Mouse (Mus musculus): ENCODE data around the gene Lrp10.

Lrp10 gene

GRCm38 (mm10) chr14:54433941-54434531 lies 29.9 kb upstream of the Lrp10 start:
- DNase-seq (ENCODE audit: low read depth, low spot score), result no peak

- no peak for DNase-seq (ENCODE audit: low read depth, low spot score)
These were observed 28.6 kb upstream of the Lrp10 start for GRCm38 (mm10) chr14:54435194-54435918.

GRCm38 (mm10) chr14:54439155-54439554 lies 24.8 kb upstream of the Lrp10 start:
- DNase-seq (ENCODE audit: low read depth, low spot score), result no peak

DNA sequence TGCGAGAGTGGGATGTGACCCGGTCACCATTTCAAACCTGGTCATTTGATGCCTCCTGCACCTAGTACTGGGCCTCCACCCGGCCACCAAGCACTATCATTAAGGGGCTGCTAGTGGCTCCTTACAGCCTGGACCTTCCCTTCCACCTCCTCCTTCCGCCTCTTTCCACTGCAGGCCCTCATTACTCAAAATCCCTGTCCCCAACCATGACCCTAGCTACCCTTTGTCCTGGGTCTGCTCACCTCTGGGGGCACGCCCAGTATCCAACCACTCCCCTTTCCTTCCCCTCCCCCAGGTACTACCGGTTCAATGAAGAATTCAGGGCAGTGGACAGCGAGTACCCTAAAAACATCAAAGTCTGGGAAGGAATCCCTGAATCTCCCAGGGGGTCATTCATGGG lies 24.3 kb upstream of the Lrp10 start:
- DNase-seq (ENCODE audit: low read depth, low spot score), result no peak

GRCm38 (mm10) chr14:54440538-54440937 lies 23.4 kb upstream of the Lrp10 start:
- no peak for DNase-seq (ENCODE audit: low read depth, low spot score)

DNA sequence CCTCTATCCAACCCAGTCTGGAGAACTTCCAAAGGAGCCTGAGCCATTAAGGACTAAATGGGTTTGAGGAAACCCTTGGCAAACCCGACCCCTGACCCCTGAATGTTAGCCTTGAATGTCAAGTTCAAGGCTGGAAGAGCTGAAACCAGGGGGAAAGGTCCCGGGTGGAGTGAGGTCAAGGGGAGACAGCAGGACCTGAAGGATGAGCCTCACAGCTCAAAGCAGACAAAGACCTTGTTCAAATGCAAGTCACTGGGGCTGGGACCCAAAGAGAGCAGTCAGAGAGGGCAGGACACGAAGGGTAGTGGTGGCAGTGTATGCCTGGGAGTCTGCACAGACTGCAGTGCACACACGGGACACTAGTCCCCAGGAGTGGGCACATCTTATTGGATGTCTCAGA lies 22.6 kb upstream of the Lrp10 start:
- no peak for DNase-seq (ENCODE audit: low read depth, low spot score)

GRCm38 (mm10) chr14:54442548-54442947 lies 21.4 kb upstream of the Lrp10 start:
- no peak for DNase-seq (ENCODE audit: low read depth, low spot score)

GRCm38 (mm10) chr14:54443196-54443595 lies 20.7 kb upstream of the Lrp10 start:
- DNase-seq (ENCODE audit: low read depth, low spot score), result peak; percentile 47

- DNase-seq (ENCODE audit: low read depth, low spot score), result peak; percentile 63
These were observed 20.0 kb upstream of the Lrp10 start for GRCm38 (mm10) chr14:54443712-54444618.

GRCm38 (mm10) chr14:54445476-54445875 lies 18.5 kb upstream of the Lrp10 start:
- DNase-seq (ENCODE audit: low read depth, low spot score), result no peak

DNA sequence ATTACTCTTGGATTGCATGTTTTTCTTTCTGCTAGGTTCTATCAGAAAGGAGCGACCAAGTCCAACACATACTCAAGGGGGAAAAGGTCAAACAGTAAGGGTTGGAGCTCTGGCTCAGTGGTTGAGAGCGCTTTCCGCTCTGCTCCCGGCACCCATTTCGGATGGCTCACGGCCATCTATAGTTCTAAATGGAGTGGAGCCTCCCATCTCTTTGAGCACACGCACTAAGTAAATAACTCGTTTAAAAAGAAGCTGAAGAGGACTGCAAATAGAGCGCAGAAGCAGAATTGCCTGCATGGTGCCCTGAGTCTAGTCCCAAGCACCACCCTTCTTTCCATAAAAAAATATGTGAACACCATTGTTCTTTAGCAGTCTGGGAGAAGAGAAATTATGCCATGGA lies 10.4 kb upstream of the Lrp10 start:
- DNase-seq (ENCODE audit: low read depth, low spot score), result no peak

GRCm38 (mm10) chr14:54454669-54455528 lies 9.0 kb upstream of the Lrp10 start:
- no peak for DNase-seq (ENCODE audit: low read depth, low spot score)

GRCm38 (mm10) chr14:54457907-54458569 lies 5.9 kb upstream of the Lrp10 start:
- no peak for DNase-seq (ENCODE audit: low read depth, low spot score)

DNA sequence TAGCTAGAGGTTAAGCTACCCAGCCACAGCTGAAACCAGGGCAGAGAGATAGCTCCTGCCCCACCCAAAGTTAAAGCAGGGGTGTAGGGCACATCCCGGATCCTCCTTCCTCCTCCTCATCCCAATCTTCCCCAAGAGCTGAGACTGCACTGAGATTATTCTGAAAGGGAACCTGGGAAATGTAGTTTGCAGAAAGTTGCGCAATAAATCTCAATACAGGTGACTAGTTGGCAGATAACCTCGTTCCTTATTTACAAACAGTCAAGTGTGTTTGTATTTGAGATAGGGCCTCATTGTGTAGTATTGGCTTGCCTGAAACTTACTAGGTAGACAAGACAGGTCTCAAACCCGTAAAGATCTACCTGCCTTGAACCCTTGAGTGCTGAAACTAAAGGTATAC lies 1.8 kb upstream of the Lrp10 start:
- DNase-seq (ENCODE audit: low read depth, low spot score), result no peak

DNA sequence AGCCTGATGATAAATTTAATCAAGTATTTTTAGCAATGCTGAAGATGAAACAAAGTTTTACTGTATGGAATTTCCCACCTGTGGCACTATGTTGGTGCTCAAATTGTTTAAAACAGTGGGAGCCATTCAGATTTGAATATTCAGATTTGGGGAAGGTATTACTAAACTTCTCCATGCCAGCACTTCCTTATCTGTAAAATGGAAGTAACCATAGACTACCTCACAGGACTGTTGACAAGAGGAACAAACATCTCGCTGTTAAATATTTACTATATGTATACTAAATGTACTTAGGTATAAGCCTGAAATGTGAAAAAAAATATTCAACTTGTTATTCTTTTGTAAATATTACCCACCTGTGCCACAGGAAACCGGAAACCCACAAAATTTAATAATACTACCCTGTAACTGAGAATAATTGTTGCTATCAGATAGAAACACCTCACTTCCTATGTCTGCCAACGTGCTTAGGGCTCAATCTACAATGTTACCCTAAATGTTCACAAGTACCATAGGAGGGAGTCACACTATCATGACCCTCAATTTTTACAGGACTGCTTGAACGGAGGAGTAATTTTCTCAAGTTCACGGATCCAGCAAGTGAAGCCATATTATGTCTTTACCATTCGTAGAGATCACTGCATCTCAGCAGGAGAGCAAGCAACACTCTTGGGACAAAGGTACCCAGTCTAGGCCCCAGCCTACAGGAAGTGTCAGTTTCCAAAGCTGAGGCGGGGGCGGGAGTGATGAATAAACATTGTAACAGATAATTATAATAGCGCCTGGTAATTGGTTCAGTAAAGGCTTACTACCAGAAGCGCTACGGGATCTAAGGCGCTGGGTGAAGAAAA lies 604 bp upstream of the Lrp10 start:
- no peak for DNase-seq (ENCODE audit: low read depth, low spot score)

DNA sequence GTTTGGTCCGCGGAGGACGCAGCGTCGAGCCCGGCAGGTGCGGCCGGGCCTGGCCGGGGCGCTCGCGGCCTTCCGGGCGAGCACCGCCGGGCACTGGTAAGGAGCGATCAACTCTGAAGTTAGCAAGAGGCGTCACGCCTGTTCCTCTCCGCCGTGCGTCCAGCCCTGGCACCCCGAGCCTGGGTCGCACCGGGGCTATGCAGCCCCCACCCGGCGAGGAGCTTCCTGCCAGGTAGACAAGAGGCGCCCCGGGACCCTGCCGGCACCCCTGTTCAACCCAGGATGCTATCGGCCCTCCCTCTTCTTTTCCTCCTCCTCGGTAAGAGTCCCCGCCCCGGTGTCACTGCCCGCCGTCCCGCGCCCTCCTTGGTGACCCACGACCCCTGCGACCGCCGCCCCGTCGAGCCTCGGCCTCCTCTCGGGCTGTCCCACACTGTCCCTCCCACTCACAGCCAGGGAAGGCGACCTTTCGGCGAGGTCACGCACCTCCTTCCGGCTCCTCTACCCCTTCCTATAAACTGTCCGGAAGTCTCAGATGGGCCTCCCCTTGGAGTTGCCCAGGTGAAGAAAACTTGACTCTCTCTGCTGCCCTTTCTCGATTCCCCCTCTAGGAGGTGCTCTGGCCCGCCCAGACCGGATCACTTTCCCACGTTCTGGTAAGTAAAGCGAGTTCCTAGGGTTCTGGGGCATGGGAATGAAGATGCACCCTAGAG lies 512 bp downstream of the Lrp10 start:
- peak; percentile 77 for DNase-seq (ENCODE audit: low read depth, low spot score)

GRCm38 (mm10) chr14:54471467-54471866 lies 7.5 kb downstream of the Lrp10 start:
- no peak for DNase-seq (ENCODE audit: low read depth, low spot score)

- no peak for DNase-seq (ENCODE audit: low read depth, low spot score)
These were observed 8.7 kb downstream of the Lrp10 start for GRCm38 (mm10) chr14:54472671-54473070.

DNA sequence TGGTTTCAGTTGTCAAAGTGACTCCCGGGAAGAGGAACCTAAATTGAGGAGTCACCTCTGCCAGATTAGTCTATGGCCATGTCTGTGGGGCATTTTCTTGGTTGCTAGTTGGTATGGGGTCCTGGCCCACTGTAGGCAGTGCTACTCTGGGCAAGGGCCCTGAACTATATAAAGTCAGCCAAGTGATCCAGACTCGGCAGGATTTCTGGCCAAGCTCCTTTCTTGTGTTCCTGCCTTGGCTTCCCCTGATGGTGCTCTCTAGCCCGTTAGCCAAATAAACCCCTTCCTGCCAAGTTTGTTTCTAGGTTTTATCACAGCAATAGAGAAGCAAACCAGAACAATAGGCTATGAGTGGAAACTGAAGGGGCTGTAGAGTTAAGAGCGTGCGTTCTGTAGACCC lies 10.8 kb downstream of the Lrp10 start:
- DNase-seq (ENCODE audit: low read depth, low spot score), result no peak

Data from forelimb bud, embryonic 11.5 days (tissue).